Mouse (Mus musculus) limb, embryonic 12.5 days (tissue): ENCODE results near the gene Raly. TPM values are rescaled to one million over a fixed set of nuclear protein-coding genes. Genes with fewer than 3 reads are reported as not detected.
A peak's percentile ranks its signal among the peaks of the same experiment; 100 is the strongest.

ENCODE experiments used
- ATAC-seq: fragments of 200-750 bp; cut with Nextera tagmentation; 2 replicates; pipeline ENCODE4 v1.8.0; 2017; ENCODE audit warnings: low read depth, moderate TSS enrichment; ENCODE audit not compliant: insufficient number of reproducible peaks, insufficient read depth, low FRiP score, low TSS enrichment
- H3K27ac ChIP-seq: fragments of 300-500 bp; sonication (generic); 2 replicates; pipeline ENCODE4 v1.5.1; 2016; ENCODE audit warnings: mild to moderate bottlenecking, moderate library complexity
- H3K27me3 ChIP-seq: fragments of 300-500 bp; sonication (generic); 2 replicates; pipeline ENCODE4 v1.6.1; 2016; ENCODE audit warnings: mild to moderate bottlenecking, moderate library complexity
- H3K36me3 ChIP-seq: fragments of 300-500 bp; sonication (generic); 2 replicates; pipeline ENCODE4 v1.6.1; 2016; ENCODE audit warnings: mild to moderate bottlenecking, moderate library complexity
- H3K4me1 ChIP-seq: fragments of 300-500 bp; sonication (generic); replicated peaks from 2 replicates; pipeline ENCODE4 v1.6.1; 2016
- H3K4me2 ChIP-seq: fragments of 300-500 bp; sonication (generic); 2 replicates; pipeline ENCODE4 v1.6.1; 2016; ENCODE audit warnings: mild to moderate bottlenecking, moderate library complexity
- H3K4me3 ChIP-seq: fragments of 300-500 bp; sonication (generic); replicated peaks from 2 replicates; pipeline ENCODE4 v1.5.1; 2016; ENCODE audit warnings: mild to moderate bottlenecking
- H3K9ac ChIP-seq: fragments of 300-500 bp; sonication (generic); replicated peaks from 2 replicates; pipeline ENCODE4 v1.6.1; 2016; ENCODE audit warnings: mild to moderate bottlenecking, moderate library complexity
- H3K9me3 ChIP-seq: fragments of 300-500 bp; sonication (generic); 2 replicates; pipeline ENCODE4 v1.6.1; 2016; ENCODE audit warnings: mild to moderate bottlenecking, moderate library complexity
- WGBS: fragments of 180-500 bp; shearing (Covaris S2); methylation state at CpG from one replicate; pipeline ENCODE4 v1.1.7; 2016; 5-methylcytosine and 5-hydroxymethylcytosine counted together
- polyA plus RNA-seq: library from polyadenylated mRNA; unstranded; fragments of >200 nt; fragmentation: Nextera tagmentation; extraction: Ambion mirVana; gene quantifications from 2 replicates; pipeline ENCODE4 v1.2.1, GENCODE M21; 2016

Gene Raly
- polyA plus RNA-seq, 1 experiment from 2014 or later = 61.3 TPM

GRCm38 (mm10) chr2:154763226-154763625 lies 27.7 kb upstream of the Raly start:
- no peaks in the 10 kb centered on the region for H3K27me3 ChIP-seq
- no peak overlapping the region for H3K9ac ChIP-seq
- 75% methylated on average over 3 of the region's 3 CpGs for WGBS
- H3K4me3 ChIP-seq = no peak overlapping the region
- H3K36me3 ChIP-seq = no peaks in the 10 kb centered on the region
- peaks cover 12% of the 10 kb centered on the region for H3K9me3 ChIP-seq
- H3K4me1 ChIP-seq = peaks cover 7% of the 10 kb centered on the region
- H3K4me2 ChIP-seq = no peak overlapping the region
- no peak overlapping the region for H3K27ac ChIP-seq
- ATAC-seq = no peak

- peaks cover 12% of the 10 kb centered on the region for H3K9me3 ChIP-seq
- no peaks in the 10 kb centered on the region for H3K36me3 ChIP-seq
- H3K27me3 ChIP-seq = no peaks in the 10 kb centered on the region
- no peak overlapping the region for H3K4me3 ChIP-seq
- 79% methylated on average over 9 of the region's 9 CpGs for WGBS
- peaks cover 14% of the 10 kb centered on the region for H3K4me1 ChIP-seq
- H3K4me2 ChIP-seq = no peak overlapping the region
- H3K9ac ChIP-seq = no peak overlapping the region
- no peak for ATAC-seq
- H3K27ac ChIP-seq = no peak overlapping the region; the same call in 1 of the 2 replicates
Measured at GRCm38 (mm10) chr2:154764828-154765497, 25.9 kb upstream of the Raly start.

GRCm38 (mm10) chr2:154765554-154766008 lies 25.3 kb upstream of the Raly start:
- no peak for ATAC-seq
- H3K36me3 ChIP-seq = no peaks in the 10 kb centered on the region
- H3K4me2 ChIP-seq = no peak overlapping the region
- H3K4me3 ChIP-seq = no peak overlapping the region
- H3K4me1 ChIP-seq = peaks cover 14% of the 10 kb centered on the region
- WGBS = 68% methylated on average over 8 of the region's 8 CpGs
- H3K9ac ChIP-seq = no peak overlapping the region
- no peaks in the 10 kb centered on the region for H3K27me3 ChIP-seq
- no peak overlapping the region for H3K27ac ChIP-seq
- H3K9me3 ChIP-seq = peaks cover 7% of the 10 kb centered on the region

DNA sequence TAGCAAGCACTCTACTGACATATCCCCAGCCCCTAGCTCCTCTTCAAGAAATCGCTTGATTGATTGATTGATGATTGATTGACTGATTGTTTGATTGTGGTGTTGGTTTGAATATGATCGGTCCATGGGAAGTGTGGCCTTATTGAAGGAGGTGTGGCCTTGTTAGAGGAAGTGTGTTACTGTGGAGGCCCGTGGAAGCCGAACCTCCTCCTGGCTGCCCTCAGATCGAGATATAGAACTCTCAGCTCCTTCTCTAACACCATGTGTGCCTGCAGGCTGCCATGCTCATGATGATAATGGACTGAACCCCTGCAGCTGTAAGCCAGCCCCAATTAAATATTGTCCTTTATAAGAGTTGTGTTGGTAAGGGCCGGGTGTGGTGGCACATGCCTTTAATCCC lies 23.8 kb upstream of the Raly start:
- no peak for ATAC-seq
- Histone ChIP-seq H3K27ac (no peak overlapping the region), H3K9me3 (no peaks in the 10 kb centered on the region), H3K4me2 (no peak overlapping the region), H3K9ac (no peak overlapping the region), H3K4me1 (peaks cover 14% of the 10 kb centered on the region), H3K36me3 (no peaks in the 10 kb centered on the region), H3K27me3 (no peaks in the 10 kb centered on the region), H3K4me3 (no peak overlapping the region)
- 92% methylated on average over 6 of the region's 6 CpGs for WGBS

DNA sequence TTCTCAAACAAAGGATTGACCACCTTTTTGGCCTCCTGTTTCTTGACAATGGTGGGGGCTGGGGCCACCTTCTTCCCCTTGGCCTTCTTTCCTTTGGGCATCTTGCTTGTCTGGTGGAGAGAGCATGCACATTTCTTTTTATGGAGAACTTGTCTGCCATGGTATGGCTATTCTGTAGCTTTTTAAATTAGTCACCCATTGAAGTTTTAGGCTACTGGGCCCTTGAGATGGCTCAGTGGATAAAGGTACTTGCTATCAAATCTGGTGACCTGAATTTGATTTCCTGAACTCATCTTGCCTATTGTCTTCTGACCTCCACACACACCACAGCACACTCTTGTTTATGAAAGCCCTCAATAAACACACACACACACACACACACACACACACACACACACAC lies 21.0 kb upstream of the Raly start, which contains the start of gene Gm14214:
Gene Gm14214 (minus strand): TSS at position 101 of the 400 bp plus-strand sequence.
- ATAC-seq = no peak
- H3K27ac ChIP-seq = no peak within 1 kb of the TSS
- no peak within 1 kb of the TSS for H3K4me3 ChIP-seq
- peaks cover 7% of the 10 kb centered on the region; the same call in 1 of the 2 replicates for H3K4me1 ChIP-seq
- no peak within 1 kb of the TSS for H3K4me2 ChIP-seq
- no peaks in the 10 kb centered on the region for H3K27me3 ChIP-seq
- H3K9ac ChIP-seq = no peak within 1 kb of the TSS
- 0 out of 2 replicates have a peak, but pooled peaks cover 4% of the 10 kb centered on the region for H3K9me3 ChIP-seq
- H3K36me3 ChIP-seq = no peaks in the 10 kb centered on the region

GRCm38 (mm10) chr2:154771604-154772003 lies 19.3 kb upstream of the Raly start:
- WGBS = 78% methylated on average over 8 of the region's 8 CpGs
- H3K4me3 ChIP-seq = no peak overlapping the region
- 0 out of 2 replicates have a peak, but pooled peaks cover 4% of the 10 kb centered on the region for H3K9me3 ChIP-seq
- peaks cover 7% of the 10 kb centered on the region; the same call in 1 of the 2 replicates for H3K4me1 ChIP-seq
- no peak overlapping the region for H3K27ac ChIP-seq
- H3K36me3 ChIP-seq = no peaks in the 10 kb centered on the region
- H3K27me3 ChIP-seq = no peaks in the 10 kb centered on the region
- ATAC-seq = no peak
- H3K4me2 ChIP-seq = no peak overlapping the region
- H3K9ac ChIP-seq = no peak overlapping the region

- Histone ChIP-seq H3K9me3 (0 out of 2 replicates have a peak, but pooled peaks cover 4% of the 10 kb centered on the region), H3K4me1 (no peaks in the 10 kb centered on the region), H3K4me3 (no peak overlapping the region), H3K36me3 (no peaks in the 10 kb centered on the region), H3K4me2 (no peak overlapping the region), H3K27me3 (no peaks in the 10 kb centered on the region), H3K9ac (no peak overlapping the region), H3K27ac (no peak overlapping the region)
- WGBS = 86% methylated on average over 1 of the region's 1 CpGs
- ATAC-seq = no peak
Measured at GRCm38 (mm10) chr2:154774032-154774431, 16.9 kb upstream of the Raly start.

- no peak overlapping the region for H3K4me3 ChIP-seq
- no peak overlapping the region for H3K9ac ChIP-seq
- no peak for ATAC-seq
- H3K27me3 ChIP-seq = no peaks in the 10 kb centered on the region
- H3K27ac ChIP-seq = no peak overlapping the region
- 80% methylated on average over 7 of the region's 7 CpGs for WGBS
- H3K9me3 ChIP-seq = 0 out of 2 replicates have a peak, but pooled peaks cover 4% of the 10 kb centered on the region
- H3K4me1 ChIP-seq = no peaks in the 10 kb centered on the region
- H3K4me2 ChIP-seq = no peak overlapping the region
- H3K36me3 ChIP-seq = no peaks in the 10 kb centered on the region
Measured at GRCm38 (mm10) chr2:154776496-154776895, 14.4 kb upstream of the Raly start.

DNA sequence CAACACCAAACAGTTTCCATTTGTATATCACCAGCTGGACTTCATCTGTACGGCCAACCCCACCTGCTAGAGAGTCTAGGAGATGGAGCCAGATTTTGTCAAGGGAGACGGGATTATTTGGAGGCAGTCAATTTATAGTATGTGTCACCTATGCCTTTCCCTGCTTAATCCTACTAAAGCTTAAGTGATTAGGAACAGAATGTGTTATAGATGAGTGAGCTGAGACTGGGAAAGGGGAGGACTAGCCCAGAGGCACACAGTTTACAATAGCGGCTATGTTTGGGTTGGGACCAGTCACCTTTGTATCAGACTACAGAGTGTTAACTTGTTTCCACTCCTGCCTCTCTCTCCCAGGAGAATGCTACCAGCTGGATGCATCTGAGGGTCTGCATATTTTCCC lies 11.2 kb upstream of the Raly start:
- H3K9me3 ChIP-seq = no peaks in the 10 kb centered on the region
- H3K4me3 ChIP-seq = no peak overlapping the region
- 52% methylated on average over 3 of the region's 3 CpGs for WGBS
- no peak overlapping the region for H3K27ac ChIP-seq
- 0 out of 2 replicates have a peak, but pooled peaks have one; percentile 63 for ATAC-seq
- H3K4me2 ChIP-seq = no peak overlapping the region
- peaks cover 12% of the 10 kb centered on the region; the same call in 1 of the 2 replicates for H3K4me1 ChIP-seq
- H3K36me3 ChIP-seq = no peaks in the 10 kb centered on the region
- H3K27me3 ChIP-seq = no peaks in the 10 kb centered on the region
- H3K9ac ChIP-seq = no peak overlapping the region

DNA sequence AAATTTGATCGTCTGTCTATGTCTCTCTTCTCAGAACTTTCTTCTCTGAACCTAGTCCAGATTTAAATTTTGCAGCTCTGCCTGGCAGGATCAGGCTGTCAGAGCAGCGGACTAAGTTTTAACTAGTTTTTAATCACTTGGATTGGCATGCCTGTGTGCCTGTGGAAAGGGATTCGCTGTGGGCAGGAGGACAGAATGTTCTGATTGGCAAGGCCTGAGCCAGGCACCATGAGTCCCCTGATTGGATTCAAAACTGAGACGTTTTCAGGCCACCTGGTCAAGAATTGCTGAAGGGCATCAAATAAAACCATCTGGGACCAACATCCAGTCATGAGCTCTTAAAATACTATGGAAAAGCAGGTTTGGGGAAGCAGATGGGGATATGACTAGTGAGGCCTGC lies 8.5 kb upstream of the Raly start:
- ATAC-seq = no peak
- Histone ChIP-seq H3K4me1 (peaks cover 14% of the 10 kb centered on the region; the same call in 1 of the 2 replicates), H3K27ac (no peak overlapping the region), H3K9me3 (no peaks in the 10 kb centered on the region), H3K4me2 (no peak overlapping the region), H3K4me3 (no peak overlapping the region), H3K36me3 (no peaks in the 10 kb centered on the region), H3K9ac (no peak overlapping the region), H3K27me3 (no peaks in the 10 kb centered on the region)
- 67% methylated on average over 4 of the region's 4 CpGs for WGBS

GRCm38 (mm10) chr2:154782856-154783650 lies 7.8 kb upstream of the Raly start:
- Histone ChIP-seq H3K9me3 (no peaks in the 10 kb centered on the region), H3K9ac (no peak overlapping the region), H3K4me2 (no peak overlapping the region), H3K4me1 (peaks cover 14% of the 10 kb centered on the region; the same call in 1 of the 2 replicates), H3K36me3 (no peaks in the 10 kb centered on the region), H3K4me3 (no peak overlapping the region), H3K27ac (no peak overlapping the region), H3K27me3 (no peaks in the 10 kb centered on the region)
- WGBS = 67% methylated on average over 17 of the region's 17 CpGs
- ATAC-seq = no peak
